Mouse (Mus musculus): Measurements from ENCODE around the gene Ankrd34c. TPM values are rescaled to one million over a fixed set of nuclear protein-coding genes. Genes with fewer than 3 reads are reported as not detected.

The Ankrd34c gene
- polyA plus RNA-seq, 1 experiment from 2014 or later, result not detected

Other genes starting within 250 kb of the Ankrd34c start
- gene Minar1, start 115.3 kb downstream of the Ankrd34c start, polyA plus RNA-seq (2015; fragmentation: Nextera tagmentation; extraction: Ambion mirVana), result 0.08 and 0.11 TPM in 2 replicates
- gene Tmed3, start 33.4 kb downstream of the Ankrd34c start, polyA plus RNA-seq (2015; fragmentation: Nextera tagmentation; extraction: Ambion mirVana), result 65.0 and 88.8 TPM in 2 replicates
- gene Rasgrf1, start 171.4 kb upstream of the Ankrd34c start, polyA plus RNA-seq (2015; fragmentation: Nextera tagmentation; extraction: Ambion mirVana), result 0.11 and 0.19 TPM in 2 replicates

All from heart, embryonic 15.5 days (tissue).